Mouse (Mus musculus): ENCODE data around the gene Ate1. TPM values are rescaled to one million over a fixed set of nuclear protein-coding genes. Genes with fewer than 3 reads are reported as not detected.
"Not testable (repeated sequence)": the region's sequence is repeated elsewhere in the genome, so short reads cannot be mapped to it uniquely, and the experiment has no call there.

Gene Ate1
- total RNA-seq (2021) (10 to 100 TPM; 38.8 to 40.9 TPM), polyA plus RNA-seq (2012; rRNA removed) (3.5 and 4.5 TPM in 2 replicates)
- long read RNA-seq, full-length matches to known transcripts = 17 of 21 reads
- long read RNA-seq, partial matches to known transcripts = 0 of 21 reads
- long read RNA-seq, other reads (novel, unspliced or antisense) = 4 of 21 reads

DNA sequence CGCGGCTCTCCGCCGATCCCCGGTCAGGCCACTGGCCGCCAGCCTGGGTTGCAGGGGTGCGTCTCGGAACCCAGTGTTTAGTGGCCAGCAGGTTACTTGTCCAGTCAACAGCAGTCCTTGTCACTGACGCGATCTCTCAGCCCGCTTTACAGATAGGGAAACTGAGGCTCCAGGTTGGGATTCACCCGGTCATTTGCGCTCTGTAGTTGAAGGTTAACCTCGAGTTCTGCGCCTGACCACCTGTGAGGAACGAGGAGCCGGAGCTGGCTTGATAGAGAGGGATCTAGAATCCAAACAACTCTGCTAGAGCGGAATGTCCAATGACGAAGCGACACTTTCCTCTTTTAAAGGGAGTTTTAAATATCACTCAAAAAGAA lies at the start of gene Ate1:
Gene Ate1 (minus strand): TSS at position 321 of the 377 bp plus-strand sequence.
- DNase-seq = no peak

DNA sequence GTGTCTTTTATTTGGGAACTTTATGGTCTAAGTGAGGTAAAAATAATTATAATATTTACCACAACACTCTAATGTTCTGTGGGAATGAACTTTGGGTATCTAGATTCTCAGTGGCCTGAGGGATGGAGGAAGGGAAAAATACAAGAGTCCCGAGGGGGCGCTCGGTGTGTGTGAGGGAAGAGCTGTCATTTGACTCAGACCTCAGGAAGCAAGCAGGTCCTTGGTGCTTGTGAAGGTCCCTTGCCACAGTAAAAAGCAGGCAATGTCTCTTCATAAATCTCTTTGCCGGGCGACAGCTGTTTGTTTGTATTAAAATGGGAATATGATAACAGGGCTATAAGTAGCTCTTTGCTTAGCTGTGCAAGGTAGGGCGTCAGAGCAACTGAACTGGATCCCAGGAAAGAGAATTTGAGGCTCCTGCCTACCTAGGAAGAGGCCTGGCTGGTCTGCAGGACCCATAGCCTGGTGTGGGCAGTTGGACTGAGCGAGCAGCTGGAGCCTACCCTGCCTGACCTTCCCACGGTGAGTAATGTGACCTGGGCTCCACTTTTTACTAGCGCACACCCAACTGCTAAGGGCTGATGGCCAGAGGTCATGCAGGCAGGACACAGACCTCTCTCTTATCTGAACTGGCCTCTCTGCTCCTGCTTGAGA lies 48.7 kb upstream of the Ate1 start:
- peak; percentile 82 for DNase-seq

DNA sequence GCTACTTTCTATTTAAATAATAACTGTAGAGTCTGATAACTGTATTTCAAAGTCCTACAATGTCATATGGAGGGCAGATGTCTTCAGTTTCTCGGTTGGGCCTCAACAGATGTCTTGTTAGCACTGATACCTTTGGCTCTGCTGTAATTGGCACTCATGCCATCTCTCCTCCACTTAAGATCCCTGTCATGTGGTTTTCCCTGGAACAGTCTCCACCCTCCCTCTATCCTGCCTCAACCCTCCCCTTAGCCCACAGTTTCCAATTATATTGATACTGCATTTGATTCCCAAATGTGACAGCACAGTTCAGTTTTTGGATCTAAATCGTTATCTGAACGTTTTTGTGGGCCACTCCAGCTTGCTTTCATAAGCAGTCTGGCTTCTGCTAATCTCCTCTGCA lies 44.4 kb upstream of the Ate1 start:
- DNase-seq = no peak

DNA sequence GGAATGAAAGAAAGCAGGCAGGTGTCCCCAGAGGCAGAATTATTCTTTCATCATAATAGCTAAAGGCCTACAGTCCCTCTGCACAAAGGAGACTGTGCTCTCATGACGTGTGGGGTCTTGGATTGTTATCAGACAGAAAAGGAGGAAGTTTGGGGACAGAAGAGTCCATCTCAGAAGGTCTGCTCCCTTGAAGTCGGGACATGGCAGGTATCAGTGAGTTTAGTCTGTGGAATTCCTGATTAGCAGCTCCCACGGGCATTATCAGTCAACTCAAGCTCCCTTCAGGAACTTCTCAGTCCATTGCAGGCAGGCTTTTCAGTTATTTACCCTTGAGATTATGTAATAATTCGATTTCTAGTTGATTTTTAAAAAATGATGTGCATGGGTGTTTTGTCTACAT lies 43.7 kb upstream of the Ate1 start:
- DNase-seq = no peak

DNA sequence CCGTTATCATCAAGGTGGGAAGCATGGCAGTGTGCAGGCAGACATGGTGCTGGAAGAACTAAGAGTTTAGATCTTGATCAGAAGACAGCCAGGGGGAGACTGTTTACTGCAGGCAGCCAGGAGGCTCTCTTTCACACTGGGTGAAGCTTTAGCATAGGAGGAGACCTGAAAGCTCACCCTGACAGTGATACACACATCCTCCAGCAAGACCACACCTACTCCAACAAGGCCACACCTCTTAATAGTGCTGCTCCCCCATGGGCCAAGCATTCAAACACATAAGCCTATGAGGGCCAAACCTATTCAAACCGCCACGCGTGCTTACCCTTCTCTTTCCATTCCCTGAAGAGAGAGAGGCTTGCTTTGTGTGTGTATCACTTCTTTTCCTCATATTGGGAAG lies 43.1 kb upstream of the Ate1 start:
- no peak for DNase-seq

DNA sequence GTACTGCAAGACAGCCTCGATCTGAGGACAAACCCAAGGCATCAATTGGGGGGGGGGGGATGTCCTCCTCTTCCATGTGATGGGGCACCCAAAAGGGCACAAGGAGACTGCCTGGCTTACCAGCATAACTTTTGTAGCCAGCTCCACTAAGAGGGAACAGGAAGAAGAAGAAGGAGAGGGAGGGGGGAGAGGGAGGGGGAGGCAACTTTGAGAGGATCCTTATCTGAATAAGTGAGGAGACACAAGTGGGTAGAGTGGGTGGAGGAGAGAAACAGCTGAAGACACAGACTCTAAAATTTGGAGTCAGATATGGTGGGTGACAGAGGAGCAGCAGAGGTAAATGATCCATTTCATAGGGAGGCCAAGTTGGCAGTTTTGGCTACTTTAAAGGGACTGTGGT lies 40.8 kb upstream of the Ate1 start:
- DNase-seq = no peak

DNA sequence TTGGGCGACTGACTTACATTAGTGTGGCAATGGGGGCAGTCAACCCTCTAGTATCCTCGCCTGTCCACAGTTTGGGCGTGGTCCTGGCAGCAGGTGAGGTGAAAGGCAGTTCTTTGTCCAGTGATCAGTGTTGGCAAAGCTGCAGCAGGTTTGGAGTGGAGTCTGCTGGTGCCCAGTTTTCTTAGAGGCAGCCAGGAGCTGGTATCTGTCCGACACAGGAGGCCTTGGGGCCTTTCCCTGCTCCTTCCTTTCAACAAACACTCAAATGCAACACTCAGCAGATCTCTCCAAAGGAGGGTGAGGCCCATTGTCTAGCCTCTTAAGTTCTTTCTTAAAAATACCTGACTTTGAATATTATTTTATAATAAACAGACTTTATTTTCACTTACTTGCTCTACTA lies 38.4 kb upstream of the Ate1 start:
- DNase-seq = no peak

DNA sequence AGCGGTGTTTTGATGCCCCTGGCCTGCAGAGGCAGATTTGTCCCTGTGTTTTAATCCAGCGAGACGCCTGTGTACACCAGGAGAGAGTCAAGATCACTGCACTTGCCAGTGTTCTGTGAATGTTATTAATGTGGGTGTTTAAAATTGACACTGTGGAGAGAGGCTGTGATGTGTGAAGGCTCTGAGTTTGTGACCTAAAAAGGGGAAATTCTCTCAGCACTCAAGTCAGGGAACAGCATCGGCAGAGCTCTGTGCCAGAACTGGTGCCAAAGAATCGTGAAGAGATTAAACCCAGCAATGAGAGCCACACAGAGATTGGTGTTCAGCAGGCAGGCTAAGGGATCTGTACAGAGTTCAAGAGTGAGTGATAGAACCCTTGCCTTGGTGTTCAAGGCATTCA lies 35.4 kb upstream of the Ate1 start:
- DNase-seq = no peak

DNA sequence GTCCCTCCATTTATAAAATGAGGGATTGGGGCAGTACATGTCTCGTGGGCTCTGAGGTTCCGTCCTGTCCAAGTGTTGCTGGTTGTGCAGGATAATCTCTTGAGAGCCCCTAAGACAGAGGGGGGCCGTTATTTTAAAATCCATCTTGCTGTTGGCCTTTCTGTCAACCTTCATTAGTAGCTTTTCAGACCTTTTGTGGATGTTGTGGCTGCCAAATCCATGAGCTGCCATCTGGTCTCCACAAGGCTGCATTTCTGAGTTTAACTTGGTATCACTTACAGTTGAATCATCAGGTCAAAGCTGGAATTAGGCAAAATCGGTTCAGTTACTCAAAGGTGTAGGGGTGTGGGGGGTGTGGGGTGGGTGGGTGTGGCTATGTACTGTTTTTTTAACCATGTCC lies 33.2 kb upstream of the Ate1 start:
- DNase-seq = no peak

DNA sequence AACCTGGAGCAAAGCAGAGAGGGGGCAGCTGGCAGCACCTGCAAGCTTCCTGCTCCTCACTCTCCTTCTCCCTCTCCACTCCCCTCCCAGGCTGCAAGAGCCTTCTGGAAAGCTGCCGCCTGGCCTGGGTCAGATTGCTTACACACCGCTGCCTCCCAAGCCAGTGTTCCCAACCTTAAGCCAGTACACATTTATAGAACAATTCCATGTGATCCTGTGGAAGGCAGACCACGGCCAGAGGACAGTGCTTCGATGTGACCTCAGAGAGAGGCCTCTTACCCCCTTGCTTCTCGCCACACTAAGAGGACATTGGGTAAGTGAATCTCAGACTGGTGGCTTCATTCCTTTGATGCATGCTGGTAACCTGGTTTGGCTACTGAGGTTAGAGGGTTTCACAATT lies 32.6 kb upstream of the Ate1 start:
- DNase-seq = no peak

DNA sequence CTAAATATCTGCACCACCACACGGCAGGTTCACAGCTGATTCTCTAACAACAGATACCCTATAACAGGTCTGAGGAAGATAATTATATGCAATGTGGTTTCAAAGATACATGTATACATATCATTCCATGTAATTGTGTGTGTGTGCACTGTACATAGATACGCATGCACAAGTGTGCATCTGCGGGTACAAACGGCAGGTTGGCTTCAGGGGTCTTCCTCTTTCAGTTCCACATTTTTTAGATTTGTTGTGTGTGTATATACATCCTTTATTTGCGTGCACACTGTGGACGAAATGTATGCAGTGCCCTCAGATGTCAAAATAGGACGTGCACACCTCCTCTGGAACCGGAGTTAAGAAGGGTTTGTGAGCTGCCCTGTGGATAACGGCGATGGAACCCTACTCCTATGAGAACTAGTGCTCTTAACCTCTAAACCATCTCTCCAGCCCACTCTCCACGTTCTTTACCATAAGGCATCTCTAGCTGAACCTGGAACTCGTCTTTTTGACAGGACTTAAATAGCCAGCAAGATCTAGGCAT lies 27.5 kb upstream of the Ate1 start:
- no peak for DNase-seq

DNA sequence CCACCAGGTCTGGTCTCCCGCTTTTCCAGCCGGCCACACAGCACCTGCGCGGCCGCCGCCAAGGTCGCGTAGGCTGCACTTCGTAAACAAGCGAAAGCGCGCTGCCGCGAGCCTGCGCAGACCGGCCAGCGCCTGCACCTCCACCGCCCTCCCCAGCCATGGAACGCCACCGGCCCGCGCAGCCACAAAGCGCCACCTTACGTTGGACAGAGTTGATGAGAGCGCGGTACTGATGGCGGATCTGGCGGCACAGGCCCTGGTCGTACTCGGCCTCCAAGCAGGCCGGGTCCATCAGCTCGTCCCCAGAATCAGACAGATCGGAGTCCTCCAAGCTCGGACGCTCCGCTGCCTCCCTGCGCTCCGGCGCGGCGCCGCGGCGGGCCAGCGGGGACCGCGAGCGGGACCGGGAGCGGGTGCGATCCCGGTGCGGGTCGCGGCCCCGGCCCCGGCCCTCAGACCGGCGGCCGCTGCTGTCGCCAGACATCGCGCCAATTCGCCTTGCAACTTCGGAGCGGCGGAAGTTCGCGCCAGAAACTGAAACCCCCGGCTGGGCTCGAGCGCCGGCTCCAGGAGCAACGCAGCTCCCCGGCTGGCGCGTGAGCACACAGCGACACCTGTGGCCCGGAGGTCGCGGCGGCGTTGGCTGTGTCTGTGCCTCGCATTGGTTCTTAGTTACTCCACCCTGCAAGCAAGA lies 26.8 kb upstream of the Ate1 start:
- DNase-seq = peak; percentile 95

DNA sequence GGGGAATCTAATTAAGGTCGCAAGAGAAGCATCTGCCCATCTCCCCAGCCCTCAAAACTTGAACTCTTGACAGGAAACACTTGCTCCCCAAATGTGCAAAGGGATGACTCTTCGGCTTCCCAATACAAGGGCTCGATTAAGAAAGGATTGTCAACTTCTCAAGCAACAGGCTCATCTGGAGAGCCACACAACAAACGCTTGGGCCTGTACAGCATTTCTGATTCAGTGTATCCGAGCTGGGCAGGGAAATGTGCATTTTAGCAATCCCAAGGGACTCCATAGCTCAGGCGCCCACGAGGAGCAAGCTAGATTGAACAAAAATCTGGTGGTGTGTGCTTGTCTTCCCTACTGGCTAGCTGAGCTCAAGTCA lies 26.2 kb upstream of the Ate1 start:
- no peak for DNase-seq

DNA sequence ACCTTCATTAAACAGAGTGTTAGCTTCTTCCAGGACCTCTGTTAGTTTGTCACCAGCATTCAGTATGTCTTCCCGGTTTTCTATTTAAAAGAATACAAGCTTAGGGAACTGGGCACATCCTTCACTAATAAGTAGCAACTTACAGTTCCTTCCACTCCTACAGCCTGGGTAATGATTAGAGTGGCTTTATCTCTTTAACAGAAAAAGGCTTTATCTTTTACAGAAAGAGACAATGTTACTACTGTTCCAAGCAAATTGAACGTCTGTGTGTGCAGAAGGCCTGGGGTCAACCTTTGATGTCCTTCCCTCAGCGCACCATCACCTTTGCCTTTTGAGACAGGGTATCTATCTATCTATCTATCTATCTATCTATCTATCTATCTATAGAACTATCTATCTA lies 25.7 kb upstream of the Ate1 start:
- DNase-seq = no peak

DNA sequence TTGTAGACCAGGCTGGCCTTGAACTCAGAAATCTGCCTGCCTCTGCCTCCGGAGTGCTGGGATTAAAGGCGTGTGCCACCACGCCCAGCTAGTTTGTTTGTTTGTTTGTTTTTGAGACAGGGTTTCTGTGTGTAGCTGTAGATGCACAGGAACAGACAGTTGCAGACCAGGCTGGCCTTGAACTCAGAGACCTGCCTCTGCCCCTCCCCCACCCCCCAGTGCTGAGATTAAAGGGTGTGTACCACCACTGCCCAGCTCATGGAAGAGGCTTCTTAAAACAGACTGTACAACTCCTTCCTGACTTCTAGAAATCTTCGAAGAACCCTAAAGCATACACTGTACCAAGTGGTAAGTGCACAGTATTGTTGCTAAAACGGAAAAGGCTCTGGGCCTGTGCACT lies 25.2 kb upstream of the Ate1 start:
- no peak for DNase-seq

DNA sequence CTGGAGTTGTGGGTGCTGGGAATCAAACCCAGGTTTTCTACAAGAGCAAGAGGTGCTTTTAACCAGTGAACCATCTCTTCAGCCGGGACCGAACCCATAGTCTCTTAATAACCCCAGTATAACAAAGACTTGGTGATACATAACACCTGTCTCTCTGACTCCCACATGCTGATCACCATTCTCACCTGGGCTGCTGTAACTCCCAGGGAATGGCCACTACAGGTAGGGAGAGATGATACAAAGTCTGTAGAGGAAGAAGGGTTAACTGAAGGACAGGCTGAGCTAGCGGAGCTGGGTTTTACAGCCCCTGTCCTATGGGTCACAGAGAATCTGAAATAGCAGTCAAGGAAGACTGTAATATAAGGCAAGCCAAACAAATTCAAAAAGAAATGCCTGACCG lies 23.0 kb upstream of the Ate1 start:
- no peak for DNase-seq

DNA sequence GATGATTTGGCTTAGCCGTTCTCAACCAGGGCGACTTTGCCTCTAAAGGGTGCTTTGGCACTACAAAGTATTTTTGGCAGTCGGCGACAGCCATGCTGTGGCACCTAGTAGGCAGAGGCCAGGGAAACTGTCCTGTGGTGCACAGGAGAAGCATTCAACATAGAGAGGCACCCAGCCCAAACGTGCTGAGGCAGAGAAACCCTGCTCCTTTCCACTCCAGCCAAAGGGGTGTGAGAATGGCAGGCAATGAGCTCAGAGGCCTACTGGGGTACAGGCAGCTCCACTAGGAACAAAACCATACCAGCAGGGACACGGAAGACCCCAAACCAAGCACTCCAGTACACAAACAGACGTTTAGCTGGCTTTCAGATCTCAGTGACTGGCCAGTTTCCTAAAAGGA lies 20.0 kb upstream of the Ate1 start:
- DNase-seq = no peak

DNA sequence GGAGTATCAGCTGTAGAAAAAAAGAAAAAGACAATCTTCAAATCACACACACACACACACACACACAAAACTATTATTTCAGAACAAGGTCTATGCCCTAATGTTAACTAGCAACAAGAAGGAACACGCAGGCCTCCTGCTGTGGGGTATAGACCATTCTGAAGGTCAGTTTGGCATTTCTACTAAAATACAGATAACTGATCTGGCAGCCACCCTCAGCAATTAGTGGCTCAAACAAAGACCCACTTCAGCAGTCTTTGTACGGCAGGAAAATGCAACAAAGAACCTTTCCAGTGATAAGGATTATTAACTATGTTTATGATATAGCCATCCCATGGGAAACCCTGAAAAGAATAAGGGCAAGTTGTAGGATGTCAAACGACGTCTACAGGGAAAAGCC lies 16.9 kb upstream of the Ate1 start:
- no peak for DNase-seq

DNA sequence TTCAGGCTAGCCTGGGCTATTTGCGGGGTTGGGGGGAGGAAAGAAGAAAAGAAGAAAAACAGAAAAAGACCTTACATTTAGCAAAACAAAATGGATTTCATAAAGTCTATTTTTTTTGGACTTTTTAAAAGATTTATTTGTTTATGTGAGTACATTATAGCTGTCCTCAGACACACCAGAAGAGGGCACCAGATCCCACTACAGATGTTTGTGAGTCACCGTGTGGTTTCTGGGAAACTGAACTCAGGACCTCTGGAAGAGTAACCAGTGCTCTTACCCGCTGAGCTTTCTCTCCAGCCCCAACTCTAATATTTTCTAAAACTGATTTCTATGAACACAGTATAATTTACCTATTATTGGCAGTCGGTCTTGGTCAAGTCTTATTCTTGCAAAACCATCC lies 15.0 kb upstream of the Ate1 start:
- DNase-seq = no peak

DNA sequence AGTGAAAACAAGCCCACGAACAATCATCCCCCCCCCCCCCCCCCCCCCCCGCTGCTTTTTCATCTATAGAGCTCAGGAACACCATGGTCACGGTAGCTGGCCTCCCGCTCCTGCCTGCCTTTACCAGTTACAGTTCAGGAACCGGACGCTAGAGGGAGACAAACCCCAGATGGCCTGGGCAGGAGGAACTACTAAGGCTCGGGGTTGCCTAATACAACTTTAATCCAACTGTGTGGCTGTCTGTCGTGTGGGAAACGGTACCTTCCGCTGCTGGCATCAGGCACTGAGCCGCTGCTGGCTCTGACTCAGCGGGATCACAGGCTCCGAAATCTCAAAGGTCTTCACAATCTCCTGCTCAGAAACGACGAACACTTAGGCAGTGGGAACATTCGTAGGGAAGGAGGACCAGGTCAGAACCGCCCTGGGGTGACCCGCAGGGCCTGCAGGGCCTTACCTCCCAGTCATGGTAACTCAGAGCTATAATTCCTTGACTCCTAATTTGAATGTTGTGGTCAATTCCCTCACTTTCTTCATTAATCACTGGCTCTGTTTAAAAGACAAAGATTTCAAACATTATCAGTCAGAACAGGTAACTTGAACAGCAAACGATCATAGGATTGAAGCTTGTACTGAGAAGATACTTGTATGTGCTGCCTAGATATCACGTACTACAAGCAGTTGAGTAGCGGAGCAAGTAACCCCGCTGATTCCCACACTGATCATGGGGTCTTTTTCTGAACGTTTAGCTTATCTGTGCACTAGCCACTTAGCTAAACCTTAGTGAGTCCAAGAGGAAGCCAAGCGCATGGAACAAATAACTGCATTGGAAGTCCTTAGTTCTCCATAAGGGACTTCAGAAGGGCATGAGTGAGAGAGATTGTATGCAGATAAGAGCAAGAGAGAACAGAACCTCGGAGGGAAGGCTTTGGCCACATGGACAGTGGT lies 13.4 kb upstream of the Ate1 start:
- DNase-seq = peak; percentile 93

DNA sequence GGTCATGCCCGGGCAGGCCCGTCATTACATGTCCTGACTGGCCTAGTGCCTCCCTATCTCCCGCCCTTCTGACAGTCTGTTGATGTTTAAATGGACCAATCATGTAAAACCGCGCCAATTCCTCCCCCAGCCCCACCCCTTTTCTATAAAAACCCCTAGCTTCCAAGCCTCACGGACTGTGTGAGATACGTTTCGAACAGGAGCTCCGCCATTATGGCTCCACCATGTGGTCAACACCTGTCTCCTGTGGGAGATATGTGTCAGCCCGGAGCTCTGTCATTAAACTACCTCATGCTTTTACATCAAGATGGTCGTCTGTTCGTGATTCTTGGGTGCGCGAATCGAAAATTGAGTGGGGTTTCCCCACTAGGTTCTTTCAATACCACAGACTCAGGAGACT lies 11.0 kb upstream of the Ate1 start:
- not testable (repeated sequence) for DNase-seq

DNA sequence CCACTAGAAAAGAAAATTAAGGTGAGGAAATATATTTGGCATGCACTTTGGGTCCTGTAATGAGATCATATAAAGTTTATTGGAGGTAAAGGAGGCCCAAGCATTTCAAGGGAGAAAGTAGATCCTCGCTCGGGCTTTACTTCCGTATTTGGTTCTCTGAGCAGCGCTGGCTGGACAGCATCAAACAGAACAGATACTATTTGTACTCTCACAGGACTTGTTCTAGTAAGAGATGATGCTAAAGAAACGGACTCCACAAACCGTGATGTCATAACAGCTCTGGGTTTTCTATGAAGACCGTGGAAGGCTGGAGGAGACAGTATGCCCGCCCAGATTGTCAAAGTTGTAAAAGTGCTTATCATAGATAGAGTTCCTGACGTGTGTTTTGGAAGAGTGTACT lies 7.1 kb upstream of the Ate1 start:
- no peak for DNase-seq

DNA sequence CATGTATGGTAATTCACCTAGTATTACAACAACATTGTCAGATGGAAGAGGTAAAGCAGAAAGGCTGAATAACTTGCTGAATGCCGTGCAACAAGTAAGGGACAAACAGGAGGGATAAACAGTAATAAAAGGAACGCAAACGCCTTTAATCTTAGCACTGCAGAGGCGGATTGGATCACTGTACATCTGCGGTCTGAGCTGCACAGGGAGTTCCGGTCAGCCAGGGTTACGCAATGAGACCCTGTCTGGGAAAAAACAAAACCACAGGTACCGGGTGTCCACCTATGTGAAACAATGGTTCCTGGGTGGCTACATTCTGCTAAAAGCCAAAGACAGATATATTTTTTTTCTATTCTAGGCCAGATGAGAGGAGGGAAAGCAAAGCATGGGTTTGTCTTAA lies 3.3 kb upstream of the Ate1 start:
- DNase-seq = no peak
